Mouse (Mus musculus): ENCODE results near the gene Kctd5.
A peak's percentile ranks its signal among the peaks of the same experiment; 100 is the strongest.
"Not testable (repeated sequence)": the region's sequence is repeated elsewhere in the genome, so short reads cannot be mapped to it uniquely, and the experiment has no call there.

The Kctd5 gene

GRCm38 (mm10) chr17:24072919-24073696, at the start of gene Kctd5:
Kctd5 (minus strand) TSS chr17:24073485.
- DNase-seq (ENCODE audit: low spot score), result peak; percentile 77

- DNase-seq (ENCODE audit: low spot score), result no peak
Measured at GRCm38 (mm10) chr17:24119446-24119845, 46.2 kb upstream of the Kctd5 start.

GRCm38 (mm10) chr17:24113031-24113430, 39.7 kb upstream of the Kctd5 start:
- DNase-seq (ENCODE audit: low spot score), result no peak

- no peak for DNase-seq (ENCODE audit: low spot score)
Measured at GRCm38 (mm10) chr17:24111256-24111655, 38.0 kb upstream of the Kctd5 start.

GRCm38 (mm10) chr17:24108896-24109295, 35.6 kb upstream of the Kctd5 start:
- DNase-seq (ENCODE audit: low spot score), result no peak

GRCm38 (mm10) chr17:24105111-24105510, 31.8 kb upstream of the Kctd5 start:
- no peak for DNase-seq (ENCODE audit: low spot score)

GRCm38 (mm10) chr17:24098354-24098753, 25.1 kb upstream of the Kctd5 start:
- DNase-seq (ENCODE audit: low spot score), result no peak

- no peak for DNase-seq (ENCODE audit: low spot score)
Measured at GRCm38 (mm10) chr17:24090575-24090974, 17.3 kb upstream of the Kctd5 start.

GRCm38 (mm10) chr17:24086399-24086798, 13.1 kb upstream of the Kctd5 start:
- not testable (repeated sequence) for DNase-seq (ENCODE audit: low spot score)

GRCm38 (mm10) chr17:24084593-24084992, 11.3 kb upstream of the Kctd5 start:
- no peak for DNase-seq (ENCODE audit: low spot score)

GRCm38 (mm10) chr17:24077101-24077500, 3.8 kb upstream of the Kctd5 start:
- DNase-seq (ENCODE audit: low spot score), result no peak

- no peak for DNase-seq (ENCODE audit: low spot score)
Measured at GRCm38 (mm10) chr17:24069531-24069930, 3.8 kb downstream of the Kctd5 start.

- DNase-seq (ENCODE audit: low spot score), result no peak
Measured at GRCm38 (mm10) chr17:24068271-24068670, 5.0 kb downstream of the Kctd5 start.

GRCm38 (mm10) chr17:24062459-24063155, 10.7 kb downstream of the Kctd5 start:
- no peak for DNase-seq (ENCODE audit: low spot score)

- no peak for DNase-seq (ENCODE audit: low spot score)
Measured at GRCm38 (mm10) chr17:24057730-24058245, 15.5 kb downstream of the Kctd5 start.

- DNase-seq (ENCODE audit: low spot score), result no peak
Measured at GRCm38 (mm10) chr17:24056636-24057625, 16.4 kb downstream of the Kctd5 start.

- no peak for DNase-seq (ENCODE audit: low spot score)
Measured at GRCm38 (mm10) chr17:24049008-24049407, 24.3 kb downstream of the Kctd5 start.

GRCm38 (mm10) chr17:24048053-24048452, 25.2 kb downstream of the Kctd5 start:
- DNase-seq (ENCODE audit: low spot score), result no peak

GRCm38 (mm10) chr17:24046026-24046425, 27.3 kb downstream of the Kctd5 start:
- DNase-seq (ENCODE audit: low spot score), result no peak

- DNase-seq (ENCODE audit: low spot score), result no peak
Measured at GRCm38 (mm10) chr17:24045608-24046007, 27.7 kb downstream of the Kctd5 start.

- DNase-seq (ENCODE audit: low spot score), result no peak
Measured at GRCm38 (mm10) chr17:24044482-24044881, 28.8 kb downstream of the Kctd5 start.

GRCm38 (mm10) chr17:24037844-24038243, 35.4 kb downstream of the Kctd5 start, which contains the start of gene Prss27:
Prss27 (plus strand) TSS chr17:24038144.
- no peak for DNase-seq (ENCODE audit: low spot score)
